Mouse (Mus musculus) layer of hippocampus, adult 6 months (tissue): ENCODE results near the gene Klrb1f. TPM values are rescaled to one million over a fixed set of nuclear protein-coding genes. Genes with fewer than 3 reads are reported as not detected.

Source experiments
- long read RNA-seq, 2 experiments: library from polyadenylated mRNA; unstranded; transcript quantifications; one replicate each; pipeline ENCODE4 v2.0.0; 2019 to 2020
- polyA plus RNA-seq: library from polyadenylated mRNA; unstranded; fragments of <200 nt; fragmentation: Nextera tagmentation; gene quantifications from 2 replicates; pipeline ENCODE4 v1.2.3, GENCODE M21; 2021

Klrb1f gene
- 0.24 and 0.26 TPM in 2 replicates for polyA plus RNA-seq
- long read RNA-seq, experiment 1, partial matches to known transcripts, result 0 of 1 reads
- long read RNA-seq, experiment 1, other reads (novel, unspliced or antisense), result 1 of 1 reads
- long read RNA-seq, experiment 2, result 0 reads

DNA sequence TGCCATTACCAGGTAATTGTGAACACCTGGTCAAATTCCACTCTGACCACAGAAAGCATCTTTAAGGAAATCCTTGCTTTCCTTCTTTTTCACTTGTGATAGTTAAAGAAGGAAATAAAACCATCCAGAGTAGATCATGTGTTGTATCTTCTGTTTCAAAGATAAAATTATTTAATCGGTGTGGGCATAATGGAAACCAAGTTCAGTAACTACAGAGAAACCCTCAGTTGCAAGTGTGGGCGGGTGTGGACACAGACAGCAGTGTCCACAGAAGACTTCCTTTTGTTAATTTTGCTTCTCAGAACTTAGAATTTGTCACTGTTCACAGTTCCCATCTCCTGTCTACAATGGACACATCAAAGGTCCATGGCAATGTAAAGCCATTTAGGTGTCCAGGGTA is at the start of gene Klrb1f:
Gene Klrb1f, plus strand, starts transcription at position 301 of the 400 bp plus-strand sequence.

DNA sequence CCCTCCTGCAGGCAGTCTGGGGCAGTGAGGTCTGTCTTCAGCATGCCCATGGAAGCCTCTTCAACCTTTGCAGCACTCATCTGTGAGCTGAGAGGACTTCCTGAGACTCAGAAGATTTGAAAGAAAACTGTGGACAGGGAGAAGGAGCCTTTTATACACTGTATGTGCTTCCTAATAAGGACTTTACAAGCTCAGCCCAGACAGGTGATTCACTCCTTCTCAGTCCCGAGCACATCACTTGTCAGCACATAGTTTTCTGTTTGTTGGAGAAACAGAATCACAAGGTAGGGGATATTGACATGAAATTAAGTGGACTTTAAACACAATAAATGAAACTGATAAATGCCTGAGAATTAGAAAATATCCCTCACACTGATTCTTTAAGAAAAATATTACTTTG is 55.1 kb downstream of the Klrb1f start, which contains the start of gene Clec2e:
Gene Clec2e, minus strand, starts transcription at position 120 of the 400 bp plus-strand sequence.

Other genes with a start within 250 kb of the Klrb1f start
- not detected in 2 replicates for gene Gm44511, start 219.6 kb upstream of the Klrb1f start, polyA plus RNA-seq
- gene Klrb1b, start 219.6 kb upstream of the Klrb1f start, polyA plus RNA-seq, result not detected in 2 replicates
- not detected in 2 replicates for gene Clec2i, start 158.3 kb upstream of the Klrb1f start, polyA plus RNA-seq
- 0.88 and 1.4 TPM in 2 replicates for gene BC035044, start 154.8 kb upstream of the Klrb1f start, polyA plus RNA-seq
- gene Clec2g, start 111.5 kb upstream of the Klrb1f start, polyA plus RNA-seq, result not detected in 2 replicates
- gene Clec2e, start 55.0 kb downstream of the Klrb1f start, polyA plus RNA-seq, result not detected in 2 replicates
- gene Clec2d, start 134.7 kb downstream of the Klrb1f start, polyA plus RNA-seq, result 0.43 and 0.64 TPM in 2 replicates
- gene Cd69, start 229.5 kb downstream of the Klrb1f start, polyA plus RNA-seq, result not detected in 2 replicates